Mouse (Mus musculus) yolk sac, embryonic 10.5 days (tissue): Measurements from ENCODE around the gene Aldh1a1.
"Not testable (repeated sequence)": the region's sequence is repeated elsewhere in the genome, so short reads cannot be mapped to it uniquely, and the experiment has no call there.

Experiments
- DNase-seq: peaks from one replicate; pipeline ENCODE4 v3.0.0-alpha.2; 2017; ENCODE audit warnings: low spot score

Gene Aldh1a1

DNA sequence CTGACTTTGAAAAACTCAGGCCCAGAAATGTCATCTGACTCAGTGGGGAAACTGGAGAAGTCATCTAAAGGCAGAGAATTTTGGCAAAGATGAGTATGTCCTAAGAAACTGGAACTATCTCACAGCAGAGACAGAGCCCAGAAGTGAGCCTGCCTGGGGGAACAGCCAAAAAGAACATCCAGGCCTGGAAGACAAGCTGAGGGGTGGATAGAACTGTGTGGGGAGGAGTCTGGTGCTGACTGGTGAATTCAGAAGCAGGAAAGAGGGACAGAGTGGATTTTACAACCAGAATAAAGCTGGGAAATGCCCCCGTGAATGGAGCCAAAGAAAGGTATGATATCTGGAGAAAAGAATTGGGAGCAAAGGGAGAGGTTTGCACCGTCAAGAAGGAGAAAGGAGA is at the start of gene Aldh1a1:
Gene Aldh1a1, plus strand, starts transcription at position 225 of the 400 bp plus-strand sequence.
- DNase-seq: no peak

DNA sequence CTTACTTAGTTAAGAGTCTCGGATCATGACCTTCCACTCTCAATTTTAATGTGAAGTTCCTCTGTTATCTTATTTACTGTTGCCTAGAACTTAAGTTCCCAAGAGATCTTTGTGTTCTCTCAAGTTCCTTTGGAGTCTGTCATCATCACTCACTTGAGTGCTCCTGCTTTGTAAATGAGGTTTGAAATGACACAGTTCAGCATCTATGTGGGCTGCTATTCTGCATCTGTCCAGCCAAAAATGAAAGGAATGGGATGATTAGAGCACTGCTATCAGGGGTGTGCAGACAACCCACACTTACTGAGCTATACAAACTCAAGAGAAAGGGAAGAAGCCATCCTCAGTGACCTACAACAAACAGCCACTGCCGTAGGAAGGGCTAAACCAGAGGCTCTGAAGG is 44.7 kb upstream of the Aldh1a1 start:
- DNase-seq: no peak

DNA sequence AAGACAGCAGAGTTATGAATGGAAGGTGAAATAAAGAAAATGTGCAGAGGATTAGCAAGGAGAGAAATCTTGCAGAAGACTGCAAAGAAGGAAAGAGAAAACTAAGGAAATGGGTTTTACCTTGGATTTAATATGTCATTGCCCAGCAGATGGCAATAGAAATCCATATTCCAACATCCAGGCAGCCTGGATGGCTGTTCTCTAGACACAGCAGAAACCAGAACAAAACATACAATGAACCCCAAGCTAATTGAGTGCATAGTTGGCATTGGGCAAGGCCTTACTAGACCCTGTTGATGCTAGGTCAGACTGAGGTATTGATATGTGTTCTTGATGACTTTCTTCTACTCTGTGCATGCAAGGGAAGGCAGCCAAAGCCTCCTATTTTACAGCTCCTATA is 43.0 kb upstream of the Aldh1a1 start:
- DNase-seq: no peak

DNA sequence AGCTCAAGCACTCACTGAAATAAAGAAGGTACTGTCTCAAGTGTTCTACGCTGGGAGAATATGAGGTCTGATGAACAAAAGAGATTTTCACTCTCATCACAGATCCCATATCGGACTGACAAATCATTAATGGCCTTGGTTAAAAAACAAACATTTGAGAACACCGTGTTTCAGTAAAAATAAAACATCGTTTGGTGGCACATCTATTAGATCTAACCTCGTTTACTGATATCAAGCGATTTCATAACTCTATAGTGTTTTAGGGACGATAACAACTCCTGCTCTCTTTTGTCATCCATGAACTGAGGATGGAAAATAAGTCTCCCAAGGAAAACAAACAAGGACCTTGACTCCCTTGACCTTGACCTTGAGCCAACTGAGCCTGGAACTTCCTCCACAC is 41.5 kb upstream of the Aldh1a1 start:
- no peak for DNase-seq

DNA sequence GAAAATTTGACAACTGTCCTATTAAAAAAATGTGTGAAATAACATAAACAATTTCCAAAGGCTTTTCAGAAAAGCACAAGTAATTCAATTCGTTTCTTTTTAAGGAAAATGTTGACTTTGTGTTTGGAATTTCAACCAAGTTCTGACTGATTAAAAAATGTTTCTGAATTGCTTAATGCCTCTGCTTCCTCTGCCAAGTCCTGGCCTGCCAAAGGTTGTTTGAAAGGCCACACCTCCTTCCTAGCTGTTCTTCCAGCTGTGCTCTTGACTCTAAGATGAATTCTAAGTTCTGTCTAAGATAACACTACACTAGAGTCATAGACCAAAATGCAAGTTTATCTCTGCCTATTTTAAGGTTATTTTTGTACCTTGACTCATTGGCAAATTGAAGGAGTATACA is 8.0 kb upstream of the Aldh1a1 start:
- no peak for DNase-seq

DNA sequence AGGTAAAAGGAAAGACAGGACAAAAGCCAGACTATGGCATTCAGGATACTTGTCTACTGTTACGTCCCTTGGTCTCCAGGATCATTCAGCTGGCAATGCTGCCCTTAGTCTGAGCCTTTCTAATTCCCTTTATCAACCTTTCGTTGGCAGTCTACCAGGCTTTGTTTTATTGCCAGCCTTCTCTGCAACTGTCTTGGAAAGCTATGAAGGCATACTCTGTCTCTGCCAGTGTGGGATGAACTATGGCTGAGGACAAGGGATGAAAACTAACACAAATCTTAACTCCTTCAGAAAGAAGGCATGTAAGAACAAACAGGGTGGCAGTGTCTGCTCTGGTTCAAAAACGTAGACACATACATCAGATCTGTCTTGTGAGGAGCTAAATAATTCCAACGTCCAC is 565 bp upstream of the Aldh1a1 start:
- DNase-seq: no peak

DNA sequence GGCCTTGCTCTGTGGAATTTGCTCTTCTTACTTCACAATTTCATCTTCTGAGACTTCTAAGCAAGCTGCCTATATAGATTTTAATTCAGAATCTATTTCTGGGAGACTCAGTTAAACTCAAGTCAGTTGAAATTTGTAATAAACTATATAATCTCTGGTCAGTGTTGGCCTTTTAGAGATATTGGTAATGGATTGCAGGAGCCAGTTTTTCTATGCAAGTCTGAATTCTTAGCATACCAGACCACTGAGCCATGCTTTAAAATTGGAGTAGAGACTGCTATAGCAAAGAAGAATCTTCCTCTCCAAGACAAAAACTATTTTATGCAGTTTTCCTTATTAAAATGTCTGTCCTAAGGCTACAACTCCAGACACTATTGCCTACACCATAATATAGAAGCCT is 4.0 kb downstream of the Aldh1a1 start:
- DNase-seq: no peak

DNA sequence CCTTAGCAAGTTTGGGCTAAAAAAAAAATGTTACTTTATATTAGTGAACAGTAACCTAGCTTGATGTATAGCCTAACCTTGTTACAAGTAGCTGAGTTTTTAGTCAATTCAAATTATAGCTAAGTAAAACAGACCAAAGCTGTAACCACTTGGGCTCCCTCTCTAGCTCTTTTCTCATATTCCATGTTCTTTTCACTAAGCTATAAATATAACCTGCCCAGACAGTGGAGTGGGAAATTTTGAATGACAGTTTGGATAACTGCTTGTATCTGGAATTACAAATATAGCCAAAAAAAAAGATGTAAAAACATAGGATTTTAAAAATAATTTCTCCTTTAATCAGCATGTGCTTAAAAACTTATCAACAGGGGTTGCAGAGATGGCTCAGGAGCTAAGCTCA is 12.8 kb downstream of the Aldh1a1 start:
- DNase-seq: no peak

DNA sequence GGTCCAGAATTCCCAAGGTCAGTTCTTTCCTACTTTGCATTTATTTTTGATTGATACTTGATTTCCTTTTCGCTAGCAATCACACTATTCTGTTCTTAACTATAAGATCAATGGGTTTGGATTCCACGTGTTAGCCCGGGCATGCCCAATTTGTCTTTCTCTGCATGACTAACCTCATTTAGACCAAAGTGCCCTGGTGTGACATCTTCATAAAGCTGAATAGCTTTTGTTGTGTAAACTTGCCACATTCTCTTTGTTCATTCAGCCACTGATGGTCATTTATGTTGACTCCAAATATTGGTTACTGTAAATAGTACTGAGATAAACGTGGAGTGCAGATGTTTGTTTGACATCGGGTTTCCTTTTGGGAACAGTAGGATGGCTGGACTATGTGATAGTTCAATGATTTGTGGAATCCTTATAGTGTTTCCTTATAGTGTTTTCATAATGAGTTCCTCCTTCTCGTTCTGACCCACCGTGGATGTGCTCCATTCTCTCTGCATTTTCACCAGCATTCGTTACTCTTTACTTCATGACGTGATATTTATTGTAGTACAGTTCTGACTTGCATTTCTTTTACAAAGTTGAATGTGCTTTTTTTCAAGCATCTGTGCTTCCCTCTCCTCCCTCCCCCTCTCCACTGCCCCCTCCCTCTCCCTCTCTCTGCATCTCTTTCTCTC is 14.6 kb downstream of the Aldh1a1 start:
- DNase-seq: no peak

DNA sequence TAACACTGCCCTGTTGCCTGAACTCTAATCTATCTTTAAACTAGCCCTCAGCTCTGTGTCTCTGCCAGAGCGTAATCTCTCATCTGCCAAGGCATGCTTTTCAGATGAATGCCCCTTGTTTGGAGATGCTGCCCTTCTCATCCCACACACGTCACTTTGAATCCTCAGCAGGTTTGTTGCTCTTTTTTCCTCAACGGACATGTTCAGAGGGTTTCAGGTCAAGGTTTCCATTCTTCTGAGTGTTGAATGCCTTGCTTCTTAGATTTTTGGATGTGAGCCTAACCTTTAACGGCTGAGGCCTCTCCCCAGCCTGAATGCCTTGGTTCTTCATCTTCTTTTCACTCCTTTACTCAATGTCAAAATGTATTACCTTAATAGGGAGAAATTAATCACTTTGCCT is 16.1 kb downstream of the Aldh1a1 start:
- DNase-seq: no peak

DNA sequence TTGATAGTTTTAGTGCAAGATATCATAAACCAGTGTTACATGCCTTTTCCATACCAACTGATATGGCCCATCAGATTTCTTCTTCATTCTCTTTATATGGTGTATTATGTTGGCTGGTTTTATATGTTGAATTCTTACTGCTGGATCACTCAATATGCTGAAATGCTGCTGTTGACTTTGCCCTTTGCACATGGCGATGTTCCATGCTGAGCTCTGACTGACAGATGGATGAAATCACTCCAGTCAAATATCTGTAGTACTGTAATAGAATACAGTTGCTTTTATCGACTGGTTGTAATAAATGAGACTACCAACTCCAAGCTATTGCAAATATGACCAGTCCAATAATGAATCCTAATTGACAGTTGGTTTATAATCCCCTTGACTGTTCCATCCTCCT is 19.5 kb downstream of the Aldh1a1 start:
- DNase-seq: no peak

DNA sequence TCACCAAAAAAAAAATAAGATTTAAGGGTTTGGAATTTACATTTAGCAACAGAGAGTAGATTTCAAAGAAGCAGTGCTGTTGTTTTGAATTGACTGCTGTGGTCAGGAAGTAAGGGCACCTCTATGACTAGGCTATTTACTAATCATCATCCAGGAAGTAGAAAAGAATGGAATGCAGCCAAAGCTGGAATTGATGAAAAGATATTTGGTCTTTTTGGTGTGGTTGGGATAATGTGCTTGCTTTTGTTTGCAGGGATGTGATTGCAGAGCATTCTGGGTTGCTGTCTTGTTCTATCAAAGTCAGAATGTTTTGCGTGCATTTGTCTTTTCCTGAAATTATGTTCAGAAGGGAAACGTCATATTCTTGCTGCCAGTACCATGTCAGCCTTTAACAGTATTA is 20.7 kb downstream of the Aldh1a1 start:
- DNase-seq: no peak

DNA sequence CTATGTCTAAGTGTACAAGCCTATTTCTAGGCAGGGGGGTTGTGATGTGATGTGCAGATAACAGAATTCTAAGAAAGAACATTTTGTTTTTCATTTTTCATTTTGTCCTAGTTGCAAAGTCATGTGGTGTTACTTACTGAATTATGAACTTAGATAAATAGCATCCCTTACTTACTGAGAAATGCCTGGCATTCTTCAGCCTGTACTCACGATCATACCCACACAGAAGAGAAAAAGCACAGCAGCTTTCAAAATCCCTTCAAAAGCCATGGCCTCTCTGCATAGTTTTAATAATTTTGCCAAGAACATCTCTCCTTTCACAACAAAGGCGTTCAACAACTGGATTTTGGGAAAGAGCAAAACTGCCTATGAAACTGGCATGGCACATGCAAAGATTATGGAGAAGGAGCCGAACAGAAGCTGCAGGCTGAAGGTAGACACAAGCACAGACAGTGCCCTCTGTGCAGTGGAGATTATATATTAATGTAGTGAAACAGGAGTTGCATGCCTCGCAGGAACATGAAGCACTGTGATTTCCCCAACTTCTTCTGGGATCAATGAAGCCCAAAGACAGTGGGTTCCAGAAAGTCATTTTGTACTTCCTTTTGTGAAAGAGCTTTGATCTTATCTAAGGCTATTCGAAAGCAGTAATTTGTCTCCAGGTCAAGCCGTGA is 21.3 kb downstream of the Aldh1a1 start:
- no peak for DNase-seq

DNA sequence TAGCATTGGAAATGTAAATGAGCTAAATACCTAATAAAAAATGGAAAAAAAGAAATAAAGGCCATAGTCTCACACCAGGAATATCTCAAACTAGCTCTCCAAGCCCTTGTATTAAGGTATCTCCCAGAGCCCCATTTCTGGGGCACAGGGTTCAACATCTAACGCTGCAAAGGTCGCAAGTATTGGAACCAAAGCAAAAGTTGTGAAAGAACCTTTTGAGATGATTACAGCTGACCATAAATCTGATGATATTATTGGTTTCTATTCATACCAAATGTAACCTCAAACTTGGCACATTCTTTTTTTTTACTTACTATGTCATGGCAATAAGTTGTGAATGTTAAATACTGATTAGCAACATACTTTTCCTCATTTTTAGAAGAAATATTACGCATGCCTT is 24.0 kb downstream of the Aldh1a1 start:
- no peak for DNase-seq

DNA sequence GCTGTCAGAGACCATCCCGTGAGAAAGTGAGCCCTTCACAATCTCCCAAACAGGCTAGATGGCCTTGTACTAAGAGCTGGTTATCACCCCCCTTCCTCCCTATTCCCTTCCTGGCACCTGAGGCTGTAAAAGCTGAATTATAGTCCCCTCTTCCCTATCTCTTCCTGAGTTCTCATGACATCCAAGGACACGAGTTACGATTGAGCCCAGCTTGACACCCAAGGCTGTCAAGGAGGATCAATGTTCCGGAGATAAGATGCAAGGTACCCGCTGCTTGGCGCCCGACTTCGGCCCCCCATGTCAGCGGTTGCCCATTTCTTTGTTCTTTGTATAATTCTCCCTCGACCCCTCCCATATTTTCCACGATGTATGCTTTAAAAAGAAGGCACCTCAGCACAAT is 36.6 kb downstream of the Aldh1a1 start:
- not testable (repeated sequence) for DNase-seq

DNA sequence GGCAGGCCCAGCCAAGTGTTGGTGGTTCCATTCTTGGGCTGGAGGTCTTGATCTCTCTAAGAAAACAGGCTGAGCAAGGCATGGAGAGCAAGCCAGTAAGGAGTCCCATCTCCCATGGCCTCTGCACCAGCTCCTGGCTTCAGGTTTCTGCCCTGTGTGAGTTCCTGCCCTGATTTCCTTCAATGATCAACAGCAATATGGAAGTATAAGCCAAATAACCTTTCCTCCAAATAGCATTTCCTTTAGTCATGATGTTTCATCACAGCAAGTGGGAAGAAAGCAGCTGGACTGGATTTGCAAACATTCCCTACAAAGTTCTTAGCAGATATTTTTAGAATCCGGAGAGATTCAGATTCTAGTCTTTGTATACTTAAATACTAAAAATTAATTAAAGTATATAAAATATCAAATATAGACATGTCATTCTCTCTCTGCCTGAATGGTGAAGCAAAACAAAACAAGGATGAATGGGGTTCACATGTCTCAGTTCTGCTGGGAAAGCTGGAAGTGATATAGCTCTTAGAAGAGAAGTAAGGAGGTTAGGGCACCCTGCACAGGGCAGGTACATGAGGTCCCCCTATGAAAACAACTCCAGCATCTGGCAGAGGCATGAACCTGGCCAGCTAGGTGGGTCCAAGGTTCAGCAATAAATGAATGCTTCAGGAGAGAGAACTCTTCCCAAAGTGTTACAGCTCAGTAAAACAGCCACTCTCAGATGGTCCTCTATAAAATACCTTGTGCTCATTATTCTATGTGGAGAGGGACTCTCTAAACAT is 37.6 kb downstream of the Aldh1a1 start:
- DNase-seq: no peak

DNA sequence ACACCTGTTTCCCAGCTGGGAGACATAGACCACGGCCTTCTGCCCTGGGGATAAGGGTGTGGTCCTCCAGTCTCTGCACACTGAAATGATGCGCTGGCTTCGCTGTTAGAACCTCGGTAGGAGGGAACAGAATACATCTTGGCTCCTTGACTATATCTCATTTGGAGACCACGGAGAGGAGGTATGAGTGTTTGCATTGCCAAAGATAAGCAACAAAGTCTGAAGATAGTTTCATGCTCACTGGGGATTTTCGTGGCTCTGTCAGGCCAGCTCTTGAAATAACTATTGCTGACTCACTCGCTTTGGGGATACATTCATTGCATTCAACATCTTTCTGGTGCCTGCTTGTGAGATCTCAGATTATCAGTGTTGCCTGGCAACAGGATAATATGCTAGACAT is 44.0 kb downstream of the Aldh1a1 start:
- no peak for DNase-seq

DNA sequence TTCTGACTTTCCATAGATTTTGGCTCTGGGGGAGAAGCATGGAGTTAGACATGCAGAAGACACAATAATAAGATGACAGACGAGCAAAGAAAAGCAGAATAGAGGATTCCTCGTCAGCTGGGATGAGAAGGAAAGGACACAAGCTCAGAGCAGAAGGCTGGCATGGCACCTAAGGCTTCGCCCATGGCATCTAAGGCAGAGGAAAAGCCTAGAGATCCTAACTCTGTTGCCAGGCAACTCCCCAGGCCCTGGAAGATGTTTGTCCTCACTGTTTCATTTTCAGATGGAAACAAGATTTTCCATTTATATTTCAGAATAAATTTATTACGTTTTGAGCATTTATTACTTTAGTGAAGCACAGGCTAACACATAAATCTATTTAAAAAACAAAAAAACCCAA is 48.5 kb downstream of the Aldh1a1 start:
- no peak for DNase-seq

DNA sequence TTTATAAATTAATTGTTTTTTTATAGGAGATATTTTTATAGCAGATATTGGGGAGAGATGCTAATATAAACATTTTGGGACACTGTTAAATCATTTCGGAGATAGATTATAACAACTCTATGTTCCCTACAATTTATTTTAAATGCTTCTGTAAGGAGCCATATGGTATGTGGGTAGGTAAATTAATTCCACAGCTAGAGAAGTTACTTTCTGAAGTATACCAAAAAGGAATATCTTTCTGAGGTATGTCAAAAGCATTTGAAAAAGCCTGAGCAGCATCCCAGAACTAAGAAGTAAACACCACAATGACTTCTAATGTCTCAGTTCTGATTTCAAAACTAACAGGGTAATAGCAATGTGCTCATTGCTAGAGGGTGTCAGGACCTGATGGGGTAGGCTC is 49.4 kb downstream of the Aldh1a1 start:
- DNase-seq: no peak

DNA sequence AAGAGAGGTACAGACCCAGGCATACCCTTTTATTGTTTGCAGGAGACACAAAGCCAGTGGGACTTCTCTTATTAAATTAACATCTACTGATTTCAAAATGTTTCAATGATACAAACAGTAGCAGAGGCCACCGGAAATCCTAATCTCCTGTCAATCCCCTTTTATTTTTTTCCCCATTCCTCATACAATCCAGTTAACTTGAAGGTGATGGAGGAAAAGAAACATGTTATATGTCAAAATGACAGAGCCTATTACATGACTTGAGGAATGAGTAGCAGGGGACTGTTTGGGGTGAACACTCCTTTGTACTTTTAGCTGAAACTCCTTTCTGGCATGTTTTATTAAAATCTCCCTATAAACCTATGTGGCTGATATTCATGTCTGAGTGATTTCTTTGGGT is 51.3 kb downstream of the Aldh1a1 start:
- no peak for DNase-seq

DNA sequence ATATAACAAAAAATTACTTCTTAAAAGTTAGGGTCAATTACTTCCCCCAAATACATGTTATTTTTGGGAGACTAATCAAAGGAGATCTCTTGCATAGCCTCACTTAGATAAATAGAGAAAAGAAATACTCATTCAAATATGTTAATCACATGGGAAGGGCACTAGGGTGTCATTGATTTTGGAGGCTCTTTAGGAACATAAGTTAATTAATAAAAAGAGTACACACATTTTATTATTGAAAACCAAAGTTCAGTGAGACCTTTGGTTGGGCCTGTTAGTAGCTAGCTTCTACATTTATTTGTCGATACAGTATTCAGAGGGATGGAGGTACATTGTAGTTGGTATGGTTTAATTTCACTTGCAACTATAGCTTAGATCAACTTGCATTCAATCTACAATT is 52.4 kb downstream of the Aldh1a1 start:
- no peak for DNase-seq

DNA sequence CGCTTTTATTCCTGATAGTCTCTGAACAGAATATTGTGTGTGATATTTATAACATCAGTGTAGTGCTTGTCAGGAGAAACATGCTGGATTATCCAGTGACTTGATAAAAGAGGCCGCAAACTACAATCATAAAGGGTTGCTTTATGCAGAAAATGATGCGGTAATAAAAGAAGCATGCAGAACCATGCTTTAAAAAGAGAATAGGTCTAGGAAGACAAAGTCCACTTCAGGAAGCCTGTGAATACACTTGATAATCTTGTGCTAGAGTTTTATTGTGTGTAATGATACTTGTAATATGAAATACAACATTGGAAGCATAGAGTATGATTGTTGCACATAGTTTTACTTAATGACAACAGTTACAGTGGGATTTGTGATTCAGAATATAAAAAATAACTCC is 54.5 kb downstream of the Aldh1a1 start:
- no peak for DNase-seq

DNA sequence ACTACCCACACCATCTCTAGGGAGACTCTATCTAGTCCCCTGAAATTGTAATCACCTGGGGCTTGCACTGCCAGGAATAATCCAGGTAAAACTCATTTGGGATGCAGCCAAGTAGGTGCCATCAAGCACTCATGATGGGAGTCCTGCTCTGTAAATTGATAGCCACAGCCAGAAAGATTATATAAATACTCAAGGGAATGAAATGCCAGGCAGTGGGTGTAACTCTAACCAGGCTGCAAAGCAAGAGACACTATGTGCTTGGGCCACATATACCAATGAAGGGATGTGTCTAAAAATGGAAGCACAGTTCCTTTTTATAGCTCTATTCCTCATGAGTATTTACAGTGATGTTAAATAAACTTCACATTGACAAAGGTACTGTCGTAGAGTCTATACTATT is 56.9 kb downstream of the Aldh1a1 start:
- no peak for DNase-seq
